Mouse (Mus musculus) ovary, postnatal 14 days (tissue): ENCODE results near the gene Agap1.

Source experiments
- DNase-seq: peaks from one replicate; pipeline ENCODE4 v3.0.0; 2022; ENCODE audit warnings: low spot score

Gene Agap1

DNA sequence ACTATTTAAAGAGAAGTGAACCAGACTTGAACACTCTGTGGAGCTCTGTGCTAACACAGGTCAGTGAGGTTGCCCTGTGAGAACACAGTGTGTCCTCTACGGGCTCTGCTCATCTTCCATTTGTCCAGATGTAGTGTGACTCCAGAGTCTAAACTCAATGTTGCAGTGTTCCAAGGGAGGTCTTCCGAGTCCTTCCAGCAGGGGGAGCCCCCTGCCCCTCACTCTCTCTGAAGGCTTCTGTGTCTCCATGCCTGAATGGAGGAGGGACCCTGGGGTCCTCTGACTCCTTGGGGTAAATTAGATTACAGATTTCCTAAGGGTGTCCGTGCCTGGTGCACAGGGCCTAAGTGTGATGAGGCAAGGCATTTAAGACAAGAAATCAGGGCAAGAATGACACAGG, 302.9 kb downstream of the Agap1 start:
- no peak for DNase-seq

GRCm38 (mm10) chr1:89763912-89764311, 309.3 kb downstream of the Agap1 start:
- DNase-seq = no peak

- DNase-seq = no peak
These were observed 312.3 kb downstream of the Agap1 start for GRCm38 (mm10) chr1:89766891-89767290.

DNA sequence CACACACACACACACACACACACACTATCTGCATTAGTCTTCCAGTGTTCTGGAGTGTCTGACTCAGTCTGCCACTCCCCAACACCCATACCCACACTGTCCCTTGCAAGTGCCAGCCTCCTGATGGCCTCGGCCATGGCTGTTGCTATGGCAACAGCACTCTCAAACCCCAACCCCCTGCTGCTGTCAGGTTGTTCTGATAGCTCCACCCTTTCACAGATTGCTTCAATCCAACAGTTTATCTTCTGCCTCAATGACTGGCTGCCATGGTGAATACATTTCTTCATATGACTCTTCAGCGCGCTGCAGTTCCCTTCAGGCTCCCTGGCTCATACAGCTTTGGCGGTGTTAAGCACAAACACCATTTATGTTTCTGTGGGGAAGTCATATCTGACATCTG, 315.0 kb downstream of the Agap1 start:
- no peak for DNase-seq

GRCm38 (mm10) chr1:89770298-89770697, 315.7 kb downstream of the Agap1 start:
- no peak for DNase-seq

DNA sequence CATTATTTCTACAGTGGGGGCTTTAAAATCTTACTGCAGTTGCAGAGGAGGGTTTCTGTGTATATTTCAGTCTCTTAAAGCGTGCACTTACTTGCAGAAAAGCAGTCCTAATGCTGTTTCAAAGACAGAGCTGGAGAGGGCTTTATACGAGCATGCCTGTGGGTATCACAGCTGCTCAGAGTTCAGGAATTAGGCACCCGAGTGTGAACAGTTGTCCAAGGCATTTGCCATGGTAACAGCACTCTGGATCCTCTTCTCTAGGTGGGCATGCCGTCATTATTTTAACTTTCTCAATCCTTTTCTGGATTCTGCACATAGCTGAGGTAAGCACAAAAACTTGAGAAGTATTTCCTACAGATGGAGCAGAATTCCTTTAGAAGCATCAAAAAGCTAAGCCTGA, 321.1 kb downstream of the Agap1 start:
- DNase-seq = no peak

DNA sequence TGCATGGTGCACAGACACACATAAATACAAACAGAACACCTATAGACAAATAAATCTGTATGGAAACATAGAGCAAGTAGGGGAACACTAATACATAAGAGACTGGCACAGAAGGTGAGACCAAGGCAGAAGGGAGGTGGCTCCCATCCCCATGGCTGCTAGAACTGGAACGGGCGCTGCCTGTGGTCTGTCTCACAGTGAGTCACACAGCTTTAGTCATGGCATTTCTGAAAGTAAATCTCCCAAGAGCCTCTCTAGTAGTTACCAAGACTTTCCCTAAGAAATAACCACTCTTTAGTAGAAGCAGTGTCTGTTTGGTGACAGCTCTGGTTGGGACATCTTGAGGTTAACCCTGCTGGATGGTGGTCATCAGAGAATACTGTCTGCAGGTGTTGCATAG, 326.1 kb downstream of the Agap1 start:
- DNase-seq = no peak

- DNase-seq = peak; percentile 16
These were observed 327.3 kb downstream of the Agap1 start for GRCm38 (mm10) chr1:89781861-89782260.

- DNase-seq = no peak
These were observed 332.2 kb downstream of the Agap1 start for GRCm38 (mm10) chr1:89786793-89787192.

- DNase-seq = no peak
These were observed 344.1 kb downstream of the Agap1 start for GRCm38 (mm10) chr1:89798724-89799123.

DNA sequence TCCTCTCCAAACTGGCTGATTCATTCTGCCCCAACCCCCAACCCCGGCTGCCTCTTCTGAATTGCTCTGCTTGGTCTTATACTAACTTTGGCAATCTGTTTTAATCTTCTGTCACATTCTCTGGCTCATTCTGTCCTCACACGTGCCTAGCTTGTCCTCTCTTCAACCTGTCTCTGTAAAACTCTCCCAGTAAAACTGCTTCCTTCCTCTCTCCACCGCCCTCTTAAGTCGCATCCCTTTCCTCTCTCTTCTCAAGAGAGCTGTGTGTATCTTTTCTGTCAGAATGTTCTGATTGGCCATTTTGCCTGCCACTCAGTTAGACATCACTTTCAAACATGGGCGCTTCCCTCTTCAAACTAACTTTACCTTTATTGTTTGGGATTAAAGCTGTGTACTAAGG, 346.9 kb downstream of the Agap1 start:
- DNase-seq = no peak

GRCm38 (mm10) chr1:89804981-89805380, 350.4 kb downstream of the Agap1 start:
- DNase-seq = no peak

GRCm38 (mm10) chr1:89812816-89813215, 358.2 kb downstream of the Agap1 start:
- DNase-seq = no peak

DNA sequence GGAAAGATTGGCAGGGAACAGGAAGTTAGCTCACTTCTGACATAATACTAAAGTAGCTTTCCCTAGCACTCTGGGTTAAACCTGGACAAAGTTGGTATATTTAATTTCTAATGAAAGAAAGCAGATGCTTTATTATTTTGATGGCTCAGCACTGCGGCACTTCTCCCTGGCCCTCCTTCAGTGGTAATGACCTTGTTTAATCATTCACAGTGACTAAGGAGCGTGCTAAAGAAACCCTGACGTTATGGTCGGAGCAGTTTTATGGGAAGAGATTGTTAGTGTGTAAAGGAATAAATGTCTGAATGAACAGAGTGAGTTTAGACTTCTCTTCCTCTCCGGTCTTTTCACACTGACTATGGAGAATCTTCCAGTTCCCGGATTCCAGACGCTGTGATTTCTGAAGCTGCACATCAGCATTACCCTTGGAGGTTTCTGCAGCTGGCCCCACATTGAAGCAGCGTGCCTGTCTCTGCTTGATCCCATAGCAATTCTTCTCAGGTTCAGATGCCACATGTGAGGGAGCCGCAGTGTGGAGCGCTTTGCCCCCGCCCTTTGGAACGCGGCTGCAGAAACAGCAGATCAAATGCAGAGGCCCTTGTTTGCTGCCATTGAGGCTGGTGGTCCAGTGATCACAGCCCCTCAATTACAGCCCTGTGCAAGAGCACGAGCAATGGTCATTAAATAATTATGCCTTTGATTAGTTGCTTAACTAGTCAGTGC, 362.0 kb downstream of the Agap1 start:
- no peak for DNase-seq

- DNase-seq = no peak
These were observed 367.2 kb downstream of the Agap1 start for GRCm38 (mm10) chr1:89821822-89822221.

- DNase-seq = no peak
These were observed 367.8 kb downstream of the Agap1 start for GRCm38 (mm10) chr1:89822431-89822830.

DNA sequence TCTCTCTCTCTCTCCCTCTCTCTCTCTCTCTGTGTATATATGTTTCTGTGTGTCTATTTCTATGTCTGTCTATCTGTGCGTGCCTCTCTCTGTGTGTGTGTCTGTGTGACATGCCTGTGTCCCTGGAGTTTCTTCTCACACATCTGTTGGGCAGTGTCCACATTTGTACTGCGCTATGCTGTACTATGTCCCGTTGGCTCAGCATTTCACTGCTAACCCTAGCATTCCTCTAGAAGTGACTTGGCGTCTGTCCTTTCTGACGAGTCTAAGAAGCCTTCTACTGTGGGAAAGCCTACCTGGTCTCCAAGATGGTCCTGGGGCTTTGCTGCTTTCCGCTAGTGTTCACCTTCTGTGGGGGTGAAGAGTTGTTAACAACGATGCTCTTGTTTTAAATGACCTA, 368.4 kb downstream of the Agap1 start:
- no peak for DNase-seq

DNA sequence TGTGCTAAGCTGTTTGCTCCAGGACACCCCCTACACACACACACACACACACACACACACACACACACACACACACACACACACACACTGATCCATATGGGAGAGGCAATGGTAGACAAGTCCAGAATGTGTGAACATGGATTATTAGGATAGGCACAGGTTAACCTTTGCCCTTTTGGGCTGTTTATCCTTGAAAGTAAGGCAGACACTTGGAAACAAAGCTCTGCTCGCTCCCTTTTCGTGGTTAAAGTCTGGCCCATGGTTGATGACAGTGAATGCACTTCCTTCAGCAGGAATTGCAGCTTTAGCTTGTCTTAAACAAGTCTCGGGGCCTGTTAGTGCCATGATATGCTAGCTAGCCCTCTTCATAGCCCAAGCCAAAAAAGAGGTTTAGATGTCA, 372.4 kb downstream of the Agap1 start:
- no peak for DNase-seq

GRCm38 (mm10) chr1:89831095-89831494, 376.5 kb downstream of the Agap1 start:
- no peak for DNase-seq

DNA sequence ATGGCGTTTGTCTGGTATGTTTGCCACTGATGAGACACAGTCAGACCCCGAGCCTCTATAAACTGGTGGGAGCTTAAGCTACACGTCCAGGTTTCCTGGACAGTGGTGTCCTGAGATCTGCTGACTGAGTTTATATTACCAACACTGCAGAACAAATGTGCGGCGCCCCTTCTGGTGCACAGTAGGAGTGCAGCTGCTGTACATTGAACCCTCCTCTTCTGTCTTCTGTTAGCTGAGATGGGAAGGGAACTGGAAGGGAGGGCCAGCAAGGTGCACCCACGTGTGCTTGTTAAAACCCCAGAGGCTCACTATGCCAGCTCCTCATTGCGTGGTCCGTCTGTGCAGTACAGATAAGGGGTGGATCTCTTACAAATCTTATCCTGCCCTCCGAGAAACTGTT, 389.5 kb downstream of the Agap1 start:
- no peak for DNase-seq

- DNase-seq = no peak
These were observed 390.9 kb downstream of the Agap1 start for GRCm38 (mm10) chr1:89845487-89845886.

DNA sequence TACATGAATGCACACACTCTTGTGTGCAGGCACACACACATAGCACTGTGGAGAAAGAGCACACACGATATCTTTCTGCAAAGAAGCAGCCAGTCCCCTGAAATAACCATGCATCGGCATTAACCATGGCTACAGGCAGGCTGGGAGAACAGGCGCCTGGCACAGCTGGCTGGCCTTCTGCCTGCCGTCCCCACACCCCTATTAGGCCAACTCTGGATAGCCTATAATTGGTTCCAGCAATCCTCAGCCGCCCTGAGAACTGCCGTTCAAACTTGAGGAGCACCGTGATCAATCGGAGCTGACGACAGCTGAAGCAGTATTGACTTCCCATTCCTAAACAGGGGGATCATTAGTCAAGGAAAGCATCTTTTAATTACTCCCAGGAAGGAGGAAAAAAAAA, 391.5 kb downstream of the Agap1 start:
- no peak for DNase-seq

DNA sequence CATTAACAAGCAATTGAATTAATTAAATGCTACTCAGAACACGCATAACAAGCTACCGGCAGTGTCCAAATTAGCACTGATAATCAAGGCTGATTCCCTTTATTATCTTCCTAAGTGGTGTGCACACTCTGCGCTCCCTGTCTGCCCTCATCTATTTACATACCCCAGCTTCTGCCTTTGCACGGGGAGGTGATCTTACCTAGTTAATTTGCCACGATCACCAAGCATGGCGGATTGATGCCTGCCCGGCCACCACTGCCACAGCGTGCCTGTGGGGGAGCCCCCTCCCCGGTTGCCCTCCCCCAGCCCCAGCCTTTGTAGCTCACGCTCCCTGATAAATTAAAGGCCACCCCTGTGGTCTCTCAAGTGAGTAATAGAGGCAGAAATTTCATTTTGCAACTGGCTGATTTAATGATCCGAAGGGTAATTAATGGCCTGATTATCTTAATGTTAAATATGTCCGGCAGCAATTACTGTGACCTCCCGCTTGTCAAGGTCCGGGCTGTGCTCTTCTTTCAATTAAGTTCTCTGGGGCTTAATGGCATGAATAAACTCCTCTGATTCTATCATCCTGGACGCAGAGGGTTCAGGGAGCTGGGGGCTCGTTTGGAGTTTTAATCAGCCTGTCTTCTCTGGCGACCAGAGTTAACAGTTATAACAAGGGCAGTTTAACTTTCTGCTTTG, 393.9 kb downstream of the Agap1 start:
- no peak for DNase-seq
